Mouse (Mus musculus) skeletal muscle tissue, postnatal 0 days (tissue): ENCODE results near the gene Erbb2. TPM values are rescaled to one million over a fixed set of nuclear protein-coding genes. Genes with fewer than 3 reads are reported as not detected.

Experiments
- polyA plus RNA-seq: library from polyadenylated mRNA; unstranded; fragments of >200 nt; fragmentation: Nextera tagmentation; extraction: Ambion mirVana; gene quantifications from 2 replicates; pipeline ENCODE4 v1.2.1, GENCODE M21; 2015

The Erbb2 gene
- 13.4 and 15.9 TPM in 2 replicates for polyA plus RNA-seq

DNA sequence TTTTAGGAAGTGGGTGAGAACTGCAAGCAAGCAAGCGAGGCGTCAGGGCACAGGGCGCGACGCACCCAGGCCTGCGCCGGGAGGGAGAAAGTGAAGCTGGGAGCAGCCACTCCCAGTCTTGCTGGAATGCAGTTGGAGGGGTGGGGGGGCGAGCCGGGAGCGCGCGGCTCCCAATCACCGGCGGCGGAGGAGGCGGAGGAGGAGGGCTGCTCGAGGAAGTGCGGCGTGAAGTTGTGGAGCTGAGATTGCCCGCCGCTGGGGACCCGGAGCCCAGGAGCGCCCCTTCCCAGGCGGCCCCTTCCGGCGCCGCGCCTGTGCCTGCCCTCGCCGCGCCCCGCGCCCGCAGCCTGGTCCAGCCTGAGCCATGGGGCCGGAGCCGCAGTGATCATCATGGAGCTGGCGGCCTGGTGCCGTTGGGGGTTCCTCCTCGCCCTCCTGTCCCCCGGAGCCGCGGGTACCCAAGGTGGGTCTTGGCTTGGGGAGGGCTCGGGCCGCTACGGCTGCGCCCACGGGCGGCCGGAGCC is at the start of gene Erbb2:
TSS of gene Erbb2 (plus strand) at position 198 of the 524 bp plus-strand sequence.

DNA sequence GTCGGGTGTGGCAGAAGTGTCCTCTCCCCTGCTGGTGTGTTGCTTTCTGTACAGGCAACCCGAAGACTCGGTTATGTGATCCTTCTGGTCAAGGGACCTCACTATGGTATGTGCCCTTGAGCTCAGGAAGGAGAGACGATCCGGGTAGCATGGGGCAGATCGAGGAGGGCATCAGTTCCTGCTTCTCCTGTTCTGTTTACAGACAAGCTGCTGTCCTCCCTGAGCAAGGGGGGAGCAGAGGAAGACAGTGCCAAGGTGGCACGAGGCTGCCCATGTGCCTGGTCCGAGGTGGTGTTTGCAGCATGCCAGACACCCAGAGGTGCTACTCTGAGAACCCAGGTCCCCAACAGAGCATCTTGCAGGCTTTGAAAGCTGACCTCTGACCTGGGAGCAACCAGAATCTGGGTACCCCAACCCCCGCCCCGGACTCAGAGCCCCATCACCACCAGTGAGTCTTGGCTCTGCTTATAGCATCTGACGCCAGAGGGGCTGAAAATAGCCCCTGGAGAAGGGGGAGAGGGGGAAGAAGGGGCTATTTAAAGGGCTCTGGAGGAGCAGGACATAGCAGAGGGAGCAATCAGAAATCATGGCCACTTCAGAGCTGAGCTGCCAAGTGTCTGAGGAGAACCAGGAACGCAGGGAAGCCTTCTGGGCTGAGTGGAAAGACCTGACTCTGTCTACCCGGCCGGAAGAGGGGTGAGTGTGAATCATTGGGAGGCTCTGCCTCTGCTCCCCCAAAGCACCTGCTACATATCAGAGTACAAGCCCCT is 28.8 kb upstream of the Erbb2 start, which contains the start of gene Tcap:
TSS of gene Tcap (plus strand) at position 551 of the 770 bp plus-strand sequence.

DNA sequence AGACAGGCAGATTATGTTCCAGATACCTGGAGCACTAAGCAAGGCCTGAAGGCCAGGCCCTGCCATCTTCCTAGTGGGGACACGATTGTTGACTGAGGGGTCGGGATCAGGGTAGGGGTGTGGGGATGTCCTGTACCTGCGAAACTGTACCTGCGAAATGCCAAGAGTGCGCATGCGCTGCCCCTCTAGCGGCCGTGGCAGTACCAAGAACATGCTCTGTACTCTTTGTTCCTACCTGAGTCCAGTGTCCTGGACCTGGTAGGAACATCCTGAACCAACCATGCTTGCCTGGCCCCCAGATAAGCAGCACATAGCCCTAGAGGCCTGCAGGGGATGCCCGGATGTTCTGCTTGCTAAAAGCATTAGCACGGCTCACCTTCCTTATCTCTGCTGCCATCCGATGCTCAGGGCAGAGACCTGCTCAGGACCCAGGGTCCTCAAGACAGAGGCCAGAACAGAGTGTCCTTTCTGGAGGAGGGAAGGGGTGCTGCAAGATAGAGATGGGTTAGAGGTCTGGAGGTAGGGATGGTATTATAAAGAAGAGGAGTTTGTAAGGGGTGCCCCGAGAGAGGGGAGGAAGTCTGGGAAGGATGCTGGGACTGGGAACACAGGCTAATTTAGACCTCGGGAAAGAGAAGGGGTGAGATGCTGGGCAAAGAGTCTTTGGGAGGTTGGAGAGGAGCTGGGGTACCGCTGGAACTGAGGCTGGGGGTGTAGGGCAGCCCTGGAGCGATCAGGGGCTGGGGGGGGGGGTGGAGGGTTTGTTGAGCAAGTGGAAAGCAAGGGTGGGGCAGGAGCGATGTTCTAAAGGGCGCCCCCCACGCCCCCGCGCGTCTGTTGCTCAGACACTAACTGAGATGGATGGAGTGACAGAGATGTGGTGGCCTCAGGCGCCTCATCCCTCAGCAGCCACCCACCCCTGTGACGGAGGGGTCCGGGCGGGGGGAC is 26.4 kb upstream of the Erbb2 start, which contains the start of gene Pnmt:
TSS of gene Pnmt (plus strand) at position 813 of the 948 bp plus-strand sequence.

GRCm38 (mm10) chr11:98400161-98400726 is 12.0 kb upstream of the Erbb2 start, which contains the start of gene Pgap3:
Gene Pgap3, minus strand, starts transcription at chr11:98400490.

GRCm38 (mm10) chr11:98438331-98439158 is 26.3 kb downstream of the Erbb2 start, which contains the start of gene Mien1:
Gene Mien1, minus strand, starts transcription at chr11:98438991.

GRCm38 (mm10) chr11:98446213-98446561 is 33.9 kb downstream of the Erbb2 start, which contains the start of gene Grb7:
Gene Grb7, plus strand, starts transcription at chr11:98446394.

Other genes with a start within 250 kb of the Erbb2 start
- gene Med1, start 219.2 kb upstream of the Erbb2 start, polyA plus RNA-seq: 26.1 and 26.9 TPM in 2 replicates
- gene Cdk12, start 209.4 kb upstream of the Erbb2 start, polyA plus RNA-seq: 3.9 and 4.0 TPM in 2 replicates
- gene Neurod2, start 82.8 kb upstream of the Erbb2 start, polyA plus RNA-seq: not detected in 2 replicates
- gene Ppp1r1b, start 64.1 kb upstream of the Erbb2 start, polyA plus RNA-seq: 0.28 and 0.66 TPM in 2 replicates
- 17.0 and 19.3 TPM in 2 replicates for gene Stard3, start 54.1 kb upstream of the Erbb2 start, polyA plus RNA-seq
- 604 and 677 TPM in 2 replicates for gene Tcap, start 28.7 kb upstream of the Erbb2 start, polyA plus RNA-seq
- gene Pnmt, start 26.0 kb upstream of the Erbb2 start, polyA plus RNA-seq: 0.18 and 0.28 TPM in 2 replicates
- 4.1 and 4.3 TPM in 2 replicates for gene Pgap3, start 12.0 kb upstream of the Erbb2 start, polyA plus RNA-seq
- gene Mien1, start 26.5 kb downstream of the Erbb2 start, polyA plus RNA-seq: 46.4 and 58.6 TPM in 2 replicates
- 0.27 TPM in 1 of 2 replicates, not detected in the other for gene Grb7, start 33.9 kb downstream of the Erbb2 start, polyA plus RNA-seq
- 0.13 and 0.28 TPM in 2 replicates for gene Ikzf3, start 133.6 kb downstream of the Erbb2 start, polyA plus RNA-seq
- 0.21 and 0.23 TPM in 2 replicates for gene Zpbp2, start 138.6 kb downstream of the Erbb2 start, polyA plus RNA-seq
- 34.8 and 60.2 TPM in 2 replicates for gene Ormdl3, start 174.9 kb downstream of the Erbb2 start, polyA plus RNA-seq
- gene Lrrc3c, start 185.8 kb downstream of the Erbb2 start, polyA plus RNA-seq: not detected in 2 replicates
- 0.40 TPM in 1 of 2 replicates, not detected in the other for gene Gm12355, start 213.2 kb downstream of the Erbb2 start, polyA plus RNA-seq
- gene Gsdma3, start 213.9 kb downstream of the Erbb2 start, polyA plus RNA-seq: not detected in 2 replicates
- not detected in 2 replicates for gene Gsdma2, start 234.3 kb downstream of the Erbb2 start, polyA plus RNA-seq